Comparison of ENCODE assay signal across 17 mouse cellular contexts in the genomic region with DNA sequence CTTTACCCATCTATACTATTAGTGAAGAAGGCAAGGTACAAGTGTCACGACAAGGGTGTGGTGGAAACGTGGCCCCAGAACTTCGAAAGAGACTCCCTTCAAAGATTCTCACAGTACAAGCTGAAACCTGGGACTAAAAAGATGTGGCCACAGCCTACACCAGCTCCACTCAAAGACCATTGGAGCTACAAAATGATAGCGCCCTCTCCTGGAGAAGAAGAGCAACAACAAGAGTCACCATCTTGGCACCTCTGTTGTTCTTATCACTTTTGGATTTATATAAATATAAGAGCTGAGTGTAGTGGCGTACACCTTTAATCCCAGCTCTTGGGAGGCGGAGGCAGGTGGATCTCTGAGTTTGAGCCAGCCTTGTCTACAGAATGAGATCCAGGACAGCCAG. TPM values are rescaled to one million over a fixed set of nuclear protein-coding genes. Genes with fewer than 3 reads are reported as not detected.
DNase-seq lines count a peak whose midpoint lies in the region; ATAC-seq and TF ChIP-seq lines count a peak whose summit lies in the region.
"Had no signal": no experiment of that assay in that cellular context is flagged by ENCODE, and none has a peak within 500 bp of the region (broad histone marks: within the 10 kb centered on the region; RNA-seq: fewer than 3 reads in every experiment).

No protein-coding gene starts in this region.

- dilution Hi-C loops in CH12.LX (cut with MboI; ENCODE audit: extremely low pct_ligation_motif_present, extremely low pct_unique_long_range_greater_than_20kb, low sequenced_read_pairs): no loop called here

- WGBS in intestine, postnatal 0 days: 67% methylated on average over 6 of the region's 6 CpGs
- 65% methylated on average over 6 of the region's 6 CpGs for WGBS in intestine, embryonic 15.5 days

- peak; percentile 38 for TF ChIP-seq RAD21 in CH12.LX (IDR thresholded peaks at IDR 0.05; ENCODE audit: low read depth, low read length)

- H3K4me1 ChIP-seq in intestine, postnatal 0 days (replicated peaks; ENCODE audit: control insufficient read depth, insufficient read depth, low read length): no peaks in the 10 kb centered on the region
- 0 out of 2 replicates have a peak, but pooled peaks cover 2% of the 10 kb centered on the region for H3K4me1 ChIP-seq in intestine, embryonic 15.5 days (replicated peaks)
- H3K4me1 ChIP-seq in CH12.LX (ENCODE audit: control insufficient read depth in 1 of 2, insufficient read depth in 2 of 2) (peaks cover 10 to 47% of the 10 kb centered on the region in 2 experiments), ES-E14 (ENCODE audit: control insufficient read depth in 2 of 2, insufficient read depth in 2 of 2, low read length in 2 of 2, poor library complexity in 1 of 2) (peaks cover 2 to 5% of the 10 kb centered on the region in 2 experiments; a peak in 3 of 4 replicates)

- no peak for TF ChIP-seq POLR2A in CH12.LX (IDR thresholded peaks at IDR 0.05; ENCODE audit: low read depth, low read length)

- no peak overlapping the region for H3K4me2 ChIP-seq in intestine, postnatal 0 days (replicated peaks; ENCODE audit: low read depth)
- no peak overlapping the region for H3K4me2 ChIP-seq in intestine, embryonic 15.5 days (replicated peaks)
- no peak overlapping the region for H3K4me2 ChIP-seq in CH12.LX (ENCODE audit: insufficient read depth, low read depth, poor library complexity, severe bottlenecking)
- H3K4me2 ChIP-seq: limb, embryonic 13.5 days had no signal

- no peaks in the 10 kb centered on the region for H3K36me3 ChIP-seq in intestine, postnatal 0 days (ENCODE audit: control insufficient read depth, insufficient read depth)
- H3K36me3 ChIP-seq in intestine, embryonic 15.5 days: no peaks in the 10 kb centered on the region
- no peaks in the 10 kb centered on the region for H3K36me3 ChIP-seq in CH12.LX (replicated peaks in 1 of 2; ENCODE audit: control insufficient read depth in 1 of 2, insufficient read depth in 1 of 2, low read length in 1 of 2)
- H3K36me3 ChIP-seq in ES-E14 (ENCODE audit: control insufficient read depth, insufficient read depth, low read length, poor library complexity, severe bottlenecking): no peaks in the 10 kb centered on the region

- H3K4me3 ChIP-seq in intestine, postnatal 0 days (ENCODE audit: low read depth, low read length): no peak overlapping the region
- no peak overlapping the region for H3K4me3 ChIP-seq in intestine, embryonic 15.5 days (replicated peaks)
- H3K4me3 ChIP-seq in CH12.LX (replicated peaks in 1 of 3; ENCODE audit: low read depth in 2 of 3, low read length in 2 of 3, poor library complexity in 1 of 3): no peak overlapping the region
- H3K4me3 ChIP-seq in ES-E14 (ENCODE audit: insufficient read depth in 1 of 2, low read depth in 1 of 2, low read length in 2 of 2, poor library complexity in 1 of 2, severe bottlenecking in 1 of 2): no peak overlapping the region
- H3K4me3 ChIP-seq: limb, embryonic 13.5 days had no signal

- H3K9me3 ChIP-seq in intestine, postnatal 0 days (ENCODE audit: control insufficient read depth): no peaks in the 10 kb centered on the region
- H3K9me3 ChIP-seq in intestine, embryonic 15.5 days: no peaks in the 10 kb centered on the region
- H3K9me3 ChIP-seq in CH12.LX (replicated peaks; ENCODE audit: low read length): peaks cover 9% of the 10 kb centered on the region
- H3K9me3 ChIP-seq in ES-E14 (ENCODE audit: control insufficient read depth, insufficient read depth, low read depth, low read length): no peaks in the 10 kb centered on the region

- no peak for DNase-seq in CH12.LX (ENCODE audit: extremely low read depth)
- DNase-seq in ES-E14 (ENCODE audit: low read depth, low spot score): peak; percentile 39
- DNase-seq in frontal cortex, postnatal 36 days (ENCODE audit: low spot score in 2 of 2): no peak
- no peak for DNase-seq in embryo, embryonic 9.5 days (ENCODE audit: extremely low spot score)
- DNase-seq: adrenal gland, postnatal 25 days; cerebellum, adult 9-11 months; kidney, adult 11 months; thymus, postnatal 25 days had no signal

- H3K27ac ChIP-seq in intestine, postnatal 0 days (ENCODE audit: low read depth, low read length): no peak overlapping the region
- H3K27ac ChIP-seq in intestine, embryonic 15.5 days: no peak overlapping the region
- H3K27ac ChIP-seq in CH12.LX (ENCODE audit: insufficient read depth, low read depth) (no peak overlapping the region), ES-E14 (ENCODE audit: insufficient read depth, low read depth, low read length, poor library complexity, severe bottlenecking) (no peak overlapping the region)
- H3K27ac ChIP-seq: limb, embryonic 13.5 days; macrophage had no signal

- no peaks in the 10 kb centered on the region for H3K27me3 ChIP-seq in intestine, postnatal 0 days (replicated peaks; ENCODE audit: control insufficient read depth, insufficient read depth, low read length)
- H3K27me3 ChIP-seq in intestine, embryonic 15.5 days (replicated peaks): no peaks in the 10 kb centered on the region
- no peaks in the 10 kb centered on the region for H3K27me3 ChIP-seq in CH12.LX (replicated peaks)
- H3K27me3 ChIP-seq: limb, embryonic 13.5 days had no signal

- peak; percentile 60 for TF ChIP-seq CTCF in intestine, postnatal 0 days (IDR thresholded peaks at IDR 0.05; ENCODE audit: low read depth)
- TF ChIP-seq CTCF in CH12.LX (conservative IDR thresholded peaks at IDR 0.05 in 1 of 2, IDR thresholded peaks at IDR 0.05 in 1 of 2; ENCODE audit: low read depth in 2 of 2, low read length in 2 of 2): peak; percentile 45 to 66; a peak in 3 of 4 replicates

- in situ Hi-C loops in CH12.LX (cut with MboI; ENCODE audit: low pct_ligation_motif_present, low pct_unique_long_range_greater_than_20kb, low sequenced_read_pairs): loop anchor here (5.0 kb wide), 1 partner anchor 33 kb away; no protein-coding TSS in a partner anchor
- in situ Hi-C loops in ES-E14 (cut with MboI; ENCODE audit: low sequenced_read_pairs in 2 of 2, unreplicated experiment in 2 of 2): no loop called here

- no peak overlapping the region for H3K9ac ChIP-seq in intestine, postnatal 0 days (ENCODE audit: low read depth, low read length)
- H3K9ac ChIP-seq in intestine, embryonic 15.5 days: no peak overlapping the region
- H3K9ac ChIP-seq in CH12.LX (ENCODE audit: insufficient read depth, low read depth) (no peak overlapping the region), ES-E14 (ENCODE audit: insufficient read depth, low read depth, low read length, poor library complexity, severe bottlenecking) (no peak overlapping the region)
- H3K9ac ChIP-seq: limb, embryonic 13.5 days had no signal

- TF ChIP-seq EP300 in CH12.LX (IDR thresholded peaks at IDR 0.05; ENCODE audit: low read length): no peak

- H3K79me2 ChIP-seq in CH12.LX (replicated peaks; ENCODE audit: control insufficient read depth, extremely low read depth, insufficient read depth, poor library complexity, severe bottlenecking): no peaks in the 10 kb centered on the region

- ATAC-seq in intestine, postnatal 0 days: no peak
- no peak for ATAC-seq in intestine, embryonic 15.5 days
- ATAC-seq in granulocyte monocyte progenitor cell, adult 5-6 weeks (replicated peaks; ENCODE audit: poor library complexity, severe bottlenecking): peak; percentile 42

TF ChIP-seq in CH12.LX, 34 proteins besides CTCF, POLR2A, EP300 and RAD21:
- TF ChIP-seq SMC3 (IDR thresholded peaks at IDR 0.05; ENCODE audit: low read depth, low read length) (peak; percentile 42), SIN3A (IDR thresholded peaks at IDR 0.05; ENCODE audit: low read length) (no peak)

TF ChIP-seq in ES-E14, 5 proteins besides CTCF, POLR2A, EP300 and RAD21:
- TF ChIP-seq ZNF384 (IDR thresholded peaks at IDR 0.05; ENCODE audit: low read depth, low read length) (no peak), HCFC1 (IDR thresholded peaks at IDR 0.05; ENCODE audit: borderline replicate concordance, insufficient read depth, low read length) (no peak), CHD2 (IDR thresholded peaks at IDR 0.05; ENCODE audit: low read depth, low read length) (no peak), MAFK (IDR thresholded peaks at IDR 0.05; ENCODE audit: insufficient read depth, low read depth, low read length) (no peak), ZC3H11A (IDR thresholded peaks at IDR 0.05; ENCODE audit: borderline replicate concordance, low read depth, low read length) (no peak)
TF ChIP-seq in ES-E14: peak in this region for 0.

RNA-seq across cellular contexts. Expression of gene Gm14214, which starts 14.0 kb away (rescaled TPM):
- polyA plus RNA-seq in intestine, postnatal 0 days (2015; fragmentation: Nextera tagmentation; extraction: Ambion mirVana): not detected in 2 replicates
- polyA plus RNA-seq in intestine, embryonic 15.5 days (2015; fragmentation: Nextera tagmentation; extraction: Ambion mirVana): not detected in 2 replicates
- total RNA-seq in CH12.LX (2012; rRNA removed): not detected in 2 replicates
- total RNA-seq in CH12.LX (2014; rRNA removed): not detected in 2 replicates
- 0.41 TPM in 1 of 2 replicates, not detected in the other for polyA plus RNA-seq in CH12.LX (2012; ENCODE audit: insufficient read length, low read depth)
- total RNA-seq in ES-E14 (2012; rRNA removed): not detected in 2 replicates
- not detected in 2 replicates for total RNA-seq in granulocyte monocyte progenitor cell, adult 5-6 weeks (2014; fragmentation: Nextera tagmentation)
- total RNA-seq in granulocyte monocyte progenitor cell, adult 5-6 weeks (2017): not detected in 2 replicates
- total RNA-seq: adrenal gland, postnatal 25 days; gastrocnemius, adult 18-20 months; heart, postnatal 25 days; layer of hippocampus, postnatal 10 days had no signal
- polyA plus RNA-seq: limb, embryonic 13.5 days; macrophage; neural tube, embryonic 11.5 days had no signal

RNA-seq across cellular contexts. Expression of gene Raly, which starts 35.1 kb away (rescaled TPM):
- polyA plus RNA-seq in intestine, postnatal 0 days (2015; fragmentation: Nextera tagmentation; extraction: Ambion mirVana): 20.1 and 20.5 TPM in 2 replicates
- 31.6 and 34.6 TPM in 2 replicates for polyA plus RNA-seq in intestine, embryonic 15.5 days (2015; fragmentation: Nextera tagmentation; extraction: Ambion mirVana)
- total RNA-seq in CH12.LX (2012; rRNA removed) (214 and 228 TPM in 2 replicates), CH12.LX (2014; rRNA removed) (334 and 341 TPM in 2 replicates), ES-E14 (2012; rRNA removed) (156 and 209 TPM in 2 replicates)
- polyA plus RNA-seq in CH12.LX (2012; ENCODE audit: insufficient read length, low read depth): 277 and 285 TPM in 2 replicates
- 152 and 190 TPM in 2 replicates for total RNA-seq in granulocyte monocyte progenitor cell, adult 5-6 weeks (2014; fragmentation: Nextera tagmentation)
- 191 and 211 TPM in 2 replicates for total RNA-seq in granulocyte monocyte progenitor cell, adult 5-6 weeks (2017)

RNA-seq across cellular contexts. Expression of gene a, which starts 35.4 kb away (rescaled TPM):
- polyA plus RNA-seq in intestine, postnatal 0 days (2015; fragmentation: Nextera tagmentation; extraction: Ambion mirVana): 0.18 TPM in 1 of 2 replicates, not detected in the other
- polyA plus RNA-seq in intestine, embryonic 15.5 days (2015; fragmentation: Nextera tagmentation; extraction: Ambion mirVana): 0.63 and 0.73 TPM in 2 replicates
- total RNA-seq in CH12.LX (2012; rRNA removed) (10.9 and 11.8 TPM in 2 replicates), CH12.LX (2014; rRNA removed) (23.8 and 25.4 TPM in 2 replicates), ES-E14 (2012; rRNA removed) (0.49 TPM in 1 of 2 replicates, not detected in the other)
- 7.2 and 7.8 TPM in 2 replicates for polyA plus RNA-seq in CH12.LX (2012; ENCODE audit: insufficient read length, low read depth)
- not detected in 2 replicates for total RNA-seq in granulocyte monocyte progenitor cell, adult 5-6 weeks (2014; fragmentation: Nextera tagmentation)
- not detected in 2 replicates for total RNA-seq in granulocyte monocyte progenitor cell, adult 5-6 weeks (2017)
- total RNA-seq: adrenal gland, postnatal 25 days; gastrocnemius, adult 18-20 months; heart, postnatal 25 days had no signal
- polyA plus RNA-seq: macrophage had no signal
